Mouse (Mus musculus) intestine, postnatal 0 days (tissue): ENCODE data around the gene Tnfsf9. TPM values are rescaled to one million over a fixed set of nuclear protein-coding genes. Genes with fewer than 3 reads are reported as not detected.

Experiments
- ATAC-seq: fragments of 200-750 bp; cut with Nextera tagmentation; 2 replicates; pipeline ENCODE4 v1.8.0; 2017; ENCODE audit warnings: mild to moderate bottlenecking, moderate TSS enrichment, moderate library complexity
- H3K27ac ChIP-seq: fragments of 300-500 bp; sonication (generic); 2 replicates; pipeline ENCODE4 v1.5.1; 2014; ENCODE audit warnings: mild to moderate bottlenecking, low read depth, low read length, moderate library complexity
- H3K27me3 ChIP-seq: fragments of 300-500 bp; sonication (generic); replicated peaks from 2 replicates; pipeline ENCODE4 v1.6.1; 2014; ENCODE audit warnings: low read length, mixed read lengths; ENCODE audit not compliant: control insufficient read depth, insufficient read depth
- H3K36me3 ChIP-seq: fragments of 300-500 bp; sonication (generic); 2 replicates; pipeline ENCODE4 v1.6.1; 2014; ENCODE audit warnings: mild to moderate bottlenecking, moderate library complexity; ENCODE audit not compliant: control insufficient read depth, insufficient read depth
- H3K4me1 ChIP-seq: fragments of 300-500 bp; sonication (generic); replicated peaks from 2 replicates; pipeline ENCODE4 v1.6.1; 2014; ENCODE audit warnings: antibody characterized with exemption, low read length, mixed read lengths; ENCODE audit not compliant: control insufficient read depth, insufficient read depth
- H3K4me2 ChIP-seq: fragments of 300-500 bp; sonication (generic); replicated peaks from 2 replicates; pipeline ENCODE4 v1.6.1; 2014; ENCODE audit warnings: low read depth, mild to moderate bottlenecking, moderate library complexity
- H3K4me3 ChIP-seq: fragments of 300-500 bp; sonication (generic); 2 replicates; pipeline ENCODE4 v1.5.1; 2014; ENCODE audit warnings: low read depth, low read length
- H3K9ac ChIP-seq: fragments of 300-500 bp; sonication (generic); 2 replicates; pipeline ENCODE4 v1.6.1; 2014; ENCODE audit warnings: mild to moderate bottlenecking, low read depth, low read length
- H3K9me3 ChIP-seq: fragments of 300-500 bp; sonication (generic); 2 replicates; pipeline ENCODE4 v1.6.1; 2016; ENCODE audit warnings: mixed run types; ENCODE audit not compliant: control insufficient read depth
- CTCF ChIP-seq: sonication (generic); IDR thresholded peaks from 2 replicates; pipeline ENCODE4 v1.5.1; 2016; ENCODE audit warnings: low read depth, mild to moderate bottlenecking, control low read depth, antibody characterized with exemption, moderate library complexity
- WGBS: fragments of 180-500 bp; shearing (Covaris S2); extraction: QIAGEN DNeasy Blood & Tissue Kit; methylation state at CpG from one replicate; pipeline ENCODE4 v1.1.7; 2014; 5-methylcytosine and 5-hydroxymethylcytosine counted together
- polyA plus RNA-seq: library from polyadenylated mRNA; unstranded; fragments of >200 nt; fragmentation: Nextera tagmentation; extraction: Ambion mirVana; gene quantifications from 2 replicates; pipeline ENCODE4 v1.2.1, GENCODE M21; 2015

The Tnfsf9 gene
- polyA plus RNA-seq, 1 experiment from 2014 or later = 1.6 TPM

DNA sequence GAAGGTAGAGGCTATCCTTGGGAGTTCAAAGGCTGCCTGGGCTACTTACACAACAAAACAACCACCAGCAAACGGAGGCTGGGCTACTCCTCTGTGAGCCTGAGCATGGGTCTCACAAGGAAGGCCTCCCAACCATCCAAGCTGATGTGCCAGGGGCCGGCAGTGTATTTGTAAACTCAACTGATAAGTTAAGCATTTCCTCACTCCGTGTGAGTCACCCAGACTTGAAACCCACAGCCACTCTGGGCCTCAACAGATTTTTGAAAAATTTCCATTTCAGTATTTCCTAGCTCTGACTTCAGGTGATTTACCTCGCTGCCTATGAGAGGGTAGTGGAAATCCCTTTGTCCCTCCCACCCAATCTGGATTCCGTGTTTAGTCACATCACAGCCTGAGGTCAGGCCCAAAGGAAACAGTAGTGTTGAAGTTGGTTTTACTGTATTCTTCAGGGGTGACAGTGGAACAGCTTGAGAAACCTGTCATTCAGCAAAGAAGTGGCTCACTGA, 3.6 kb downstream of the Tnfsf9 start:
- no peak overlapping the region for H3K4me3 ChIP-seq
- no peaks in the 10 kb centered on the region for H3K9me3 ChIP-seq
- H3K36me3 ChIP-seq = no peaks in the 10 kb centered on the region
- H3K27ac ChIP-seq = no peak overlapping the region
- H3K4me2 ChIP-seq = no peak overlapping the region
- no peak overlapping the region for H3K9ac ChIP-seq
- H3K4me1 ChIP-seq = 0 out of 2 replicates have a peak, but pooled peaks cover 4% of the 10 kb centered on the region
- WGBS = 39% methylated on average over 5 of the region's 5 CpGs
- no peak for TF ChIP-seq CTCF
- H3K27me3 ChIP-seq = no peaks in the 10 kb centered on the region
- ATAC-seq = no peak

GRCm38 (mm10) chr17:57110005-57110404, 4.9 kb downstream of the Tnfsf9 start:
- H3K4me3 ChIP-seq = no peak overlapping the region
- H3K4me2 ChIP-seq = no peak overlapping the region
- 74% methylated on average over 1 of the region's 1 CpGs for WGBS
- H3K9me3 ChIP-seq = no peaks in the 10 kb centered on the region
- H3K27me3 ChIP-seq = no peaks in the 10 kb centered on the region
- no peak overlapping the region for H3K27ac ChIP-seq
- no peak for ATAC-seq
- no peaks in the 10 kb centered on the region for H3K4me1 ChIP-seq
- no peak for TF ChIP-seq CTCF
- H3K9ac ChIP-seq = no peak overlapping the region
- H3K36me3 ChIP-seq = no peaks in the 10 kb centered on the region

DNA sequence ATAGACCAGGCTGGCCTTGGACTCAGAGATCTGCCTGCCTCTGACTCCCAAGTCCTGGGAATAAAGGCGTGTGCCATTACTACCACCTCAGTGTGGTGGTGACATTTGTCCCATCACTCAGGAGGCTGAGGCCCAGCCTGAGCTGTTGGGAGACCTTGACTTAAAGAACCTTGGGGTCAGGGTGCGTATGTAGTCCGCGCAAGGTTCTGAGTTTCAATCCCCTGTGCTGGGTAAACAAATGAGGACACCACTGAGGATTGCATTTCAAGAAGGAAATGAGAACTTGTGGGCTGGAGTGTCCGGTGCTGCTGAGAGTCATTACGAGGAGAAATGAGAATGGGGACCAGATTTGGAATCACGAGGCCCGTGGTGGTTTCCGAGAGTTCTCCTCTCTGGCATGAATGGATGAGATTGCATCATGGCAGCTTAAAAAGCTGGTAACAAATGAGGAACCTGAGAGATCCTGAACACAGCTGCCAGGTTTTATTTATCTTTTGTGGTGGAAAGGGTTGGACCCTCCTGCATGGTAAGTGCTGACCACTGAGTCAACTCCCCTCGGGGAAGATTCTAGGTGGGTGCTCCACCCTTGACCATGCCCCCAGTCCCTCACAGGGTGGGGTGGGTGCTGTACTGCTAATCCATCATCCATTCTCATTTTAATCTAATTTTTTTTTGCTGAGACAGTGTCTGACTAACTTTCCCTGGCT, 7.8 kb downstream of the Tnfsf9 start:
- TF ChIP-seq CTCF = no peak
- Histone ChIP-seq H3K4me3 (no peak overlapping the region), H3K27me3 (no peaks in the 10 kb centered on the region), H3K4me2 (no peak overlapping the region), H3K27ac (no peak overlapping the region), H3K36me3 (no peaks in the 10 kb centered on the region), H3K4me1 (no peaks in the 10 kb centered on the region), H3K9me3 (no peaks in the 10 kb centered on the region), H3K9ac (no peak overlapping the region)
- 80% methylated on average over 10 of the region's 10 CpGs for WGBS
- ATAC-seq = no peak

DNA sequence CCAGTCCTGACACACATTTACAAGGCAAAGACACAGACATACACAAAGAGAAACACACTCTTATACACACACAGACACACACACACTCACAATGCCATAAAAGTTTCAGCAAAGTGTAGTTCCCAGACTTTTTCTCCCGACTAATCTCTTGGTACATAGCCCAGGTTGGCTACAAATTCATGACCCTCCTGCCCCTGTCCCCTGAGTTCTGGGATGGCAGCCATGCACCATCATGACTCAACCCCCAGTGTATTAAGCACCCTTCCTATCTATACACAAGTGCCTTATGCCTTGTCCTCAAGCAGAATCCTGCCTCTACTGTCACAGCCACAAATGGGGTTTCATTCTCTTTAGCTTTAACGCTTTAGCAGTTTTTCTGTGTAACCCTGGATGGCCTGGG, 11.7 kb downstream of the Tnfsf9 start:
- ATAC-seq = no peak
- WGBS = 69% methylated on average over 2 of the region's 2 CpGs

GRCm38 (mm10) chr17:57118524-57119349, 13.6 kb downstream of the Tnfsf9 start:
- Histone ChIP-seq H3K9ac (no peak overlapping the region), H3K27me3 (no peaks in the 10 kb centered on the region), H3K4me3 (no peak overlapping the region), H3K27ac (no peak overlapping the region), H3K9me3 (no peaks in the 10 kb centered on the region), H3K4me2 (0 out of 2 replicates have a peak overlapping the region, but pooled peaks have one; percentile 21), H3K36me3 (no peaks in the 10 kb centered on the region), H3K4me1 (no peaks in the 10 kb centered on the region)
- ATAC-seq = no peak
- TF ChIP-seq CTCF = no peak
- 2% methylated on average over 11 of the region's 11 CpGs for WGBS

More for the DNA sequence above, 11.7 kb downstream of the Tnfsf9 start:
- H3K4me1 ChIP-seq = no peaks in the 10 kb centered on the region
- no peak overlapping the region for H3K27ac ChIP-seq
- no peak overlapping the region for H3K9ac ChIP-seq
- no peak overlapping the region for H3K4me3 ChIP-seq
- H3K27me3 ChIP-seq = no peaks in the 10 kb centered on the region
- H3K9me3 ChIP-seq = no peaks in the 10 kb centered on the region
- H3K36me3 ChIP-seq = no peaks in the 10 kb centered on the region
- H3K4me2 ChIP-seq = no peak overlapping the region
- no peak for TF ChIP-seq CTCF

DNA sequence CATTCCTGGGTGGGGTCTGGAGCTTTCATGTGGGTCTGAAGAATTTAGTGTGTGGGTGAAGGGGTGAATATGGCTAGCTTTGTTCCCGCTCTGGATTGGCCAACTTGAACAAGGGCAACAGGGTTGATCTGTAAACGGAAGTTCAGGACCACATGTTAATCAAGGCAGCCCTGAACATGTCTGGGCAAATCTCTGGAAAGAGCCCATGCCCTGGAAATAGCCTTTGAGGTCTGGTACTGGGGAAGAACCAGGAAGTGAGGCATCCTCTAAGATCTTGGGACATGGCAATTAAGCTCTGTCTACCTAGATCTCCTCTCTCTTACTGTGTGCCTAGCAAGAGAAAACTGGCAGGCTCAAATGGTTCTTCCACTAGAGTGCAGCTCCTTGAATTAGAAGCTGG, 16.7 kb downstream of the Tnfsf9 start:
- no peak overlapping the region for H3K4me2 ChIP-seq
- no peaks in the 10 kb centered on the region for H3K9me3 ChIP-seq
- no peaks in the 10 kb centered on the region for H3K27me3 ChIP-seq
- H3K36me3 ChIP-seq = no peaks in the 10 kb centered on the region
- no peak for ATAC-seq
- no peak overlapping the region for H3K27ac ChIP-seq
- H3K4me1 ChIP-seq = no peaks in the 10 kb centered on the region
- no peak overlapping the region for H3K4me3 ChIP-seq
- H3K9ac ChIP-seq = no peak overlapping the region
- TF ChIP-seq CTCF = no peak
- 82% methylated on average over 2 of the region's 2 CpGs for WGBS
